Mouse (Mus musculus) adrenal gland, postnatal 10 days (tissue): Measurements from ENCODE around the gene Eefsec. TPM values are rescaled to one million over a fixed set of nuclear protein-coding genes. Genes with fewer than 3 reads are reported as not detected.
A peak's percentile ranks its signal among the peaks of the same experiment; 100 is the strongest.

Experiments used
- DNase-seq: peaks from one replicate; pipeline ENCODE4 v3.0.0; 2021; ENCODE audit warnings: mixed read lengths
- total RNA-seq, 2 experiments: library from RNA; stranded (reverse); gene quantifications; 2 replicates each; pipeline ENCODE4 v1.2.3; 2021

Gene Eefsec
- total RNA-seq, 2 experiments from 2014 or later: 14.8 to 18.0 TPM

DNA sequence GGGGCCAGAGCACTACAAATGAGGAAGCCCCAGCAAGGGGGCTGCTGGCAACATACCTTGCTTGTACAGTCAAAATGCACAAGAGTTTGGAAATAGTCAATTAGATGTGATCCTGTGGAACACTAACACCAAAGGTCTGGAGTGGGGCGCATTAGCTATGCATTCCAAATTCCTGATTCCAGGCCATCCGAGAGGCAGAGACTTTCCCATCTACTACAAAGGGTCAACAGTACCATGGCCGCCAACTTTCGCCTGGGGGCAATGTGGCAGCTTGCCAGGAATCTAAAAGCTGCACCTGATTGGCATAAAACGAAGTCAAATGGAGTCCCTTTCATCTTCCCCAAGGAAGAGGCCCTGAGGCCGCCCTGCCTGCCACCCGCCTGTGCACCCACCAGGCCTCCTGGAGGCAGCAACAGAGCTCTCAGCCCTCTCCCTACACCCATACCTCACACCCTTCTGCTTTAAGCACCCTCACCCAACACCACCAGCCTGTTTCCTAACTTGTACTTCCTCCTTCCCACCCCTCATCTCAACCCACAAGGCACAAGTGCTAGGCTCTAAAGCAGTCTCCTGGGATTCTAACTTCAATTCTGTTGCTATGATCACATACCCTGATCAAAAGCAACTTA, 30.1 kb downstream of the Eefsec start:
- DNase-seq: no peak

DNA sequence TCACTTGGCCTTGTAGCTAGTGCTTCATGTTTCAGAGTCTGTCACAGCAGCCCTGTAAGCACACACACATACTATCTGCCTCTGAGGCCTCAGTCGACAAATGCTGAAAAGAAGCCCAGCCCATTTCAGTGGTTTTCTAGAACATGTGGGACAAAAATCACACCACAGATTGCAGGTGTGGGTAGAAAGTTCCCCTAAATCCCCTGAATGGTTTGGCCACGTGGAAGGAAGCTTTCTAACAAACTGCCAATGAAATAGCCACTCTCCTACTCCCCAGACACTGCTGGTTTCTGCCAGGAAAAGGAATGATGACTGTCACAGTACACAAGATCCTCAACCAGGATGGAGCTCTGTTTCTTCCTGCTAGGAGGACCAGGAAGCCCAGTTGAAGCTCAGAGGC, 33.7 kb downstream of the Eefsec start:
- DNase-seq: no peak

DNA sequence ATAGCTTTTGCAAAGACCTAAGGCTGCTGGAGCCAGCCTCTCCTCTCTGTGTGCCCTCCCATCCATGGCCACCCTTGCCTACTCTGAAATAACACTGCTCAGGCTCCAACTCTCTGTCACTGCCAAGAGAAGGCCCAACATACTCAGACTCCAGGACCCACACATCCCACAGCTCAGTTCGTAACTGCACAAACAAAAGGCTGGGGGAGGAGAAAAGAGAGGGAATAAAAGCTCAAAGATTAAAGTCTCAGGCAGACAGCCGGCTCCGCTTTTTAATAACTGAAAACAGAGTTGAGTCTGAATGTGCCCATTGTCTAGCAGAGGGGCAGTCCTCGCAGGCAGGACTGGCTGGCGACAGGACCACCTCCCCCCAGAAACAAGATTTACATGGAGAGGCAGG, 36.8 kb downstream of the Eefsec start:
- DNase-seq: no peak

DNA sequence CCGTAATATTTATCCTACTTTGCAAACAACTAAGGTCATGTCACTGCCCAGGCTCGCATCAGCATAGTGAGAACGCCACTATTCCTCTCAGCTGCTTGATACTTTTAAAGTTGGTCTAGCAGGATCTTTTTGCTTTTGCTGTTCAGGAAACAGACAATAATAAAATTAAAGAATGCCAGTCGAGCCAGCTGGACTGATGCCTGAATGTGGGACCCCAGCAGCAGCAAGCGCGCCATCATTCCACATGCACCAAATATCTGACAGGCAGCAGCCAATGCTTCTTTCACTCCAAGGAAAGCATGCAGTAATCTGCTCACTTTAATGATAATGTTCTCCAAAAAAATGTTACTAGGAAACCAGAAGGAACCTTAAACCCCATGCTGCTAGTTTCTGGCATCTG, 45.9 kb downstream of the Eefsec start:
- DNase-seq: no peak

DNA sequence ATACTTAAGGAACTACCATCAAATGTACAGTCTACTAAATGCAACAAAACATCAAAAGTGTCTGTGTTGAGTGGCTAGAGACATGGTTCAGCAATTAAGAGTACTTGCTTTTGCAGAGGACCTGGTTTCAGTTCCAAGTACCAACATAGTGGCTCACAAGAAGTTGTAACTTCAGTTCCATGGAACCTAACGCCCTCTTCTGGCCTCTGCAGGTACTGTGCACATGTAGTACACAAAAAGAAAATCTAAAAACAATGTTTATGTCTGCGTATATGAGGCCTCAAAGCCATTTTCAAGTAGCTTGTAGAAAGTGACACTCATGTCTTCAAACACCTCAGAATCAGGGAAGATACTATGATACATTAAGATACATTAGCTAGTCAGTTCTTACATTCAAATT, 48.4 kb downstream of the Eefsec start:
- DNase-seq: no peak

DNA sequence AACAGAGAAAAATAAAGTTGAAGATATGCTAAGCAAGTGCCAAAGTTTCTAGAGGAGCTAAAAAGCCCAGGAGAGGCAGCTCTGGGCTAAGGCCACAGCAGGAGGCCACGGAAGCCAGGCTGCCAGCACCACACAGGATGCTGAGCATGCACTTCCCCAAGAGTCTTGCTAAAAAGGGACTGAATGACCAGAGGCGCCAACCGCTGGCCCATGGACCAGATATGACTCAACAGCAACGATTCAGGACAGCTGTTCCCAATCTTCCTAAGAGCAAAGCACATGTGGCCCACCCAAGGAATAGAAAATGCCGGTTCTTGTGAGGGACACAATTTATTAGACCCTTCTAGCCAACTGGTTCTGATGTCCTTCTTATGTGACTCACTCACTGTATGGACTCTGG, 57.4 kb downstream of the Eefsec start:
- DNase-seq: peak; percentile 11

DNA sequence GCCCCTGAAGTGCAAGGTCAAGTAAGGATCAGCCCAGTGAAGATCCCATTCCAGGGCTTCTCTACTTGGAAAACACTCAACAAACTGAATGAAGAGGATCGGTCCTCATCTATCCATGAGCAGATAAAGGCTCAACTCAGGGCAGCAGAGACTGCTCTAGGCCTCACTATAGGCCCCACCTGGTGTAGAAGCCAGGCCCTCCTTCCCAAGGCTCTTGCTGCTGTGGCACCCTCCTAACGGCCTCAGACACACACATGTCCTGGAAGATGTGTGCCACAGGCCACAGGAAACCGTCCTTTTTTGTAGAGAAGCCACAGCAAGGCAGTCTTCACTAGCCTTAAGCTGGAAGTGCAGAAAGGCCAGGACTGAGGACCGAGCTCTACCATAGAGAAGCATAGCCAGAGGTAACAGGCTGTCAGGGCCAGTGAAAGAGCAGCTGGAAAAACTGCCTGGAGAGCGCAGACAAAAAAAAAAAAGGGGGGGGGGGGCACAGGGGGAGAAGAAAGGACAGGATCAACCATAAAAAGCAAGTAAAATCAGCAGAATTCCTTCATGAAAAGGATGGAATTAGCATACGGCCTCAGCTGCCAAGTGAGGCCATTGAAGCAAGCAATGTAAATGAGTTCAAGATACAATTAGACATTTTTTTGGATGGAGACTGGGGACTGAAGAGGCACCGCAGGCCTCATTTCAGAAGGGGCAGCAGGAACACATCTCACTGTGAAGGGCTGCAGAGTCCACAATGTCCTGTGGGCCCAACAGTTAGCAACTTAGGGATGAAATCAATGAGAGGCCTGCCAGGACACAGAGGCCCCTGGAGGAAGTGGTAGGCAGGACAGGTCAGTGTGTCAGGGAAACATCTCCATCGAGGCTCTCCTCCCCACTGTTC, 58.3 kb downstream of the Eefsec start:
- DNase-seq: no peak

DNA sequence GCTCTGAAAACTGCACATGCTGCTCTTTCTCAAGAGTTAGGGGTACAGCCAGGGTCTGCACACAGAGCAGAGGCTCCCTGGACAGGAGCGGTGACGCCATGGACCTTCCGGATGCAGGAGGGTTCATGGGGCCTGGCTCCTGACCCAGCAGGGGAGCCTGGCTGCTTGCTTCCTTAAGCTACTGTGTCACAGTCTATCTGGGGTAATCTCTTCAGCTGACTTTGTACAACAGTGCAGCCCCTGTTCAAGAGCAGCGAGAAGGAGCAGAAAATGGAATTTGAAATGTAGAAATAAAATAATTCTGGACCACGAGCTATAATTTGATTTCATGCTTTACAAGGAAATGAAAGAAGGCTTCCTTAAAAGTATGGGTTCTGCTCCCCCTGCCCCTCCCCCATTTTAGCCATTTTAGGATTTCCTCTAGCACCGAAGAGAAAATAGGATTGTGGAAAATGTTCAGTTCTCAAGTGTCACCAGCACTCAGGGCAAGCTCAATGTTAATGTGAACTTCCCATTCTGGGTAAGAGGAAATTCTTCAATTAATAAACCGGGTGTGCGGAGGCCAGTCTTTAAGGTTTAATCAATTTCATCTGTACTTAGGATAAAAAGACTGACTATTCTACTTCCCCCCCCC, 61.8 kb downstream of the Eefsec start:
- DNase-seq: no peak

DNA sequence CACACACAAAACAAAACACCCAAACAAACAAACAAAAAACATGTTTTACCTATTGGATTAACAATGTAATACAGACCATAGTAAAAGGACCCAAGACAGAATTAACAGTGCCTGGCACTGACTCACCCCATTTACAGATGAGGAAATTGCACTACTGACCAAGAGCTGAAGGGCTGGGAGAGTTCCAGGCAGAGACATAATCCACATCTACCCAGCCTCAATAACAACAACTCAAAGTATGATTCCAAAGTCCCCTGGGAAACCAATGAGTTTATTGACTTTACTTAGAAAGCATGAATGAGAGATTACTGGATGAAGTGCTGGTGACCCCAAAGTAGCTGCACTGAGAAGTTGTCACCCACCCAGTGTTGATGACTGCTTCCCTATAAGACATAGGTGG, 62.6 kb downstream of the Eefsec start:
- no peak for DNase-seq

DNA sequence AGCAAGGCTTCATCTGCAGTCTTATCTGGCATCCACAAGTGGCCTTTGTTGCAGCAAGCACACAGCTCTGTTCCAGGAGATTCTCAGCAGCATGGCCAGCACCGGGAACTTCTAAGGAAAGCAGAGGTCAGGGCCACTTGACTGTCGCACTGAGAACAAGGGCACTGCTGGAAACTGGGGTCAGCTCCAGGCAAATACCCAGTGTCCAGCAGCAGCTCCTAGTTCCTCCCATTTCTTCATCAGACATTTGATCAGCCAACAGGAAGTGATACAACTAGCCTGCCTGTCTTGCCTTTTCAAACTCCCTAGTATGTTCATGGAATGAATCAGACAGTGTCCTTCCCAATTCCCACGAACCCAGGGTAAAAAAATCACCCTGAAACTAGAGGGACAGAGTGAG, 66.6 kb downstream of the Eefsec start:
- DNase-seq: peak; percentile 19

DNA sequence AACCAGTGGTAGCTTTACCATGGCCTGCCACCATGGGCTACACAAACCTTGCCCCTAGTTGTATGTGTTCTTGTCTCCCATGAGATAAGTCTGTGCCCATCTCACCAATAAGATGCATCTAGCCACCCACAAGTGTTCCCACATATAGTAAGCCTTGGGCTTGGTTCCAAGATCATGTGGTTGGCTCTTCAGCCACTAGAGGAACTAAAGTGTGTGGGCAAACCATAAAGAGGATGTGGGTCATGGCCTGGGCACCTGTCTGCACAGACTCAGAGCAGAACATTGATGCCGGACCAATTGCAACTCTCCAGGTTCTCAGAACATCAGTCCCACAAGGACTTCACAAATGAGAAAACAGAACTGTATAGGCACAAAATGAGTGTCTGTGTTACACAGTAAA, 67.5 kb downstream of the Eefsec start:
- DNase-seq: no peak

DNA sequence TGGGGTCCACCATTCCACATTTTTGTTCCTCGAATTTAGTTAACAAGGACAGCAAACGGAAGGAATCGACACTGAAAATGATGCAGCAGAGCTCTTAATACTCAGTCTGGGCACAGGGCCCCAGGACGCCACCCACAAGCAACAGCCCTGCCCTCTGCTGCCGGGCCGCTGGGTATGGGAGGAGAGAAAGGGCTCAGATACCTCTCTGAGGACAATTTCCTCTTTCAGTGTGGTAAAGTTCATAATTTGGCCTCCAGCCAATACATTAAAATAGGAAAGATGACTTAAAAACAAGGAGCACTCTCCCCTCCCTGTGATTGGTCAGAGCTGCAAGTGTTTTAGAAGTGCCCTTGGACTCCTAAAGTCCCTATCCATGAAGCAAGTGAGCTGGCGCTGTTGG, 72.1 kb downstream of the Eefsec start:
- peak; percentile 25 for DNase-seq

DNA sequence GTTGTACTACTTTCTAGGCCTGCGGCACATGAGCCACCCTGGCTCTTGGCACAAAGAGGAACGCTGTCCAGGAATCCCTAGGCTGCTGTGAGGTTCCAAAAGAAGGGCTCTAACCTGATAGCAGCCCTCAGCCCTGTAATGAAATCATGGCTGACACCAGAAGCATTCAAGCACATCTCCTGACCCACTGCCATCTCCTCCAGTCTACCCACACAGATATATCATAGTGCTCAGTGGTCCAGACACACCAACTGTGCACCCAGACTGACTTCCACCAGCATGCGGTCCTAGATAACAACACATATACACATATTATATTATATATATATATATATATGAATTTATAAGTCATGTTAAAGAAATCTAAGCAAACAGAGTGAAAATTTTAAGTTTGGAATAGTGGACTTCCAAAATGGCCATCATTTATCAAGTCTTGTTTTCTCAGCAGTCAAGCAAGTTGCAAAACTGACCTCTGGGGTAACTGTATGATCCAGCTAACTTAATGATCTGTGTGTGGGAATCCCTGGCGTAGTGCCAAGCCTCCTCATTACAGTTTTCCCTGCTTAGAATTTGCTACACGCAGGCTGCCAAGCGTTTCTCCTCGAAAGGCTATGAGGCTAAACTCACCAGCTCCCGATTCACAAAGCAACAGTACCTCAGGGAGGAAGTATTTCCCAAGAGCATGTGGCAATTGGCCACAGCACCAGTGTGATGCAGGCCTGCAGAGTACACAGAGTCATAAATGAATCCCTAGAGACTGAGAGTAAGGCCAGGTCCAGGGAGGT, 76.3 kb downstream of the Eefsec start:
- peak; percentile 78 for DNase-seq

DNA sequence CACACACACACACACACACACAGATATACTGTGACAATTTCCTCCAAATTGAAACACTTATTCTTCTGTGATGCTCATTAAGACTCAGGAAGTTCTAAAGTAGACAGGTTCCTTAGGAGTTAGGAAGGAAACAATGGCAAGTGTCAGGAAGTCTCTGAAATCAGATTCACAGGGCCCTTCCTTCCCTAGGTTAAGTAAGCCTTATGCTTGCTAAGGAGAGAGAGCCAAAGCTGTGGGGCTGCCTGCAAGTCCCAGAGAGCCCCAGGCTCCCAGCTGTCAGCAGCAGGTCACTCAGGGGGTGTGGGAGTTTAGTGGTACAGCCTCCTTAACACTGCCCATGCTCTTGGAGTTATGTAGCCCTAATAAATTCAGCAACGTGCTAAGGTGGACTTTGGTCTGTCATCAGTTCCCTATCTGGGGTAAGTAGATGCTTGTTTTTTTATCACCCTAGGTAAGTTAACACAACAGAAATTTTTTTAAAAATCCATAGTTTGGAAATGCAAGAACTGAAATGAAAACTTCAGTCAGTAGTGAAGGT, 82.8 kb downstream of the Eefsec start:
- no peak for DNase-seq

DNA sequence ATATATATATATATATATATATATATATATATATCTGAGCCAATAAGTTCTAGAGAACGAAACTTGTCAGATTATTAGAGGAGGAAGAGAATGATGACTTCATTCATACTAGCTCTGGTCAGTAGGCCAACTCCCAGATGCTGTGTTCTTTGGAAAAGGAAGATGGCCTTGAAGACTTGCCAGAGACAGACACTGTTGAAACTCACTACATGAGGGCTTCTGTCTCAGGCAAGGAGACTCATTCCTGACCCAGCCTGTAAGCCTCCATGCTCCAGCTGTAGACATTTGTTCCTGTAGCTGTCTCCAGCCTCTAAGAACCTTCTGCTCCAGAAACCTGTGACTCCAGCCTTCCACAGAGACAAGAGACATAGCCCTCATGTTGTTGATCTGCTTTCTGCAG, 85.2 kb downstream of the Eefsec start:
- no peak for DNase-seq

DNA sequence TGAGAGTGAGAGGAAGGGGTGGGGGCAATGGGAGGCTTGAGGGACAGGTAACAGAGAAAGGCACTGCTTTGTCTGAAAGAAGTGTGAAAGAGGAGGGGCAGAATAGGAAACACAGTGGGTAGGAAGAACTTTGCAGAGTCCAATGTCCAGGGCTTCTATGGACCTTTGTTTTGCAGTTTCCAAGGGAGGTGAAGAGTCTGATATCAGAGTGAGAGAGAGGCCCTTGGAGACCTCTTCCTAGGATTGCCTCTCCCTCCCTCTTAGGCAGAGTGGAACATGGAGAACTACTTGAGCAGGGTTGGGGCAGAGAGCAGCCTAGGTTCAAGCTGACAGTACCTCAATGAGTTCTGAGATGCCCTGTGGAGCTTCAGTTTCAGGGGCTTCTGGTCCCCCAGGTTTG, 88.1 kb downstream of the Eefsec start:
- no peak for DNase-seq

DNA sequence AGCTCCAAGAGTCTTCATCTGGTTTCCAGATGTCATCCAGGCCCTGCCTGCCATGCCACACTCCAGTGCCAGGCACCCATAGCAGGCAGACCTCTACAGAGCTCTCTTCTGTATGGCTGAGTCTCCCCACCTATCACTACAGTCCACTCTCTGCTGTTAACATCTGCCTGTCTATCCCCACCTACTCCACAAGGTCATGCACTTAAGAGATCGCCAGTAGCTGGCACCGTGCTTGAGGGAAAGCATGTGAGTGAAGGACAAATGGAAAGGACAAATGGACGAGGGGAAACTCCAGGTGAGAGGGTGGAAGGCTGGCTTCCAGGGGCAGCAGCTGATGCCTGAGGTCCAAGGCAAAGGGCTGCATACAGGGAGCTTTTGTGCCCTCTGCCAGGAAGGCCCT, 90.5 kb downstream of the Eefsec start:
- DNase-seq: no peak

DNA sequence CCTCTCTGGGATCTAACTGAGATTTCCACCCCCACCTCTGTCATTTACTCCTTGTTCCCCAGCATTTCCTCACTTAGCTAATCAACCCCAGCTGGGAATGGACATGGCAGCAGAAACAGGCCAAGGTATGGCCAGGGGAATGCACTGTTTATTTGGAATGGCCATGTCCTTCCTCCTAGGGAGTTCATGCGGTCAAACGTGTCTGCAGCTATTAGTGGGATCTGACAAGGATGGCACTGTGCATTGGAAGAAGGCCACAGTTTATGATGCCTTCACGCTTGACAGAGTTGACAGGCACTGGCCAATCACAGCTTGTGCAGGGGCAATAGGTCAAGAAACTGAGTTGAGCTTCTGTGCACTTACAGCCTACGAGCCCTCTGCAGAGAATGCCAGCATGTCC, 93.8 kb downstream of the Eefsec start:
- DNase-seq: no peak

DNA sequence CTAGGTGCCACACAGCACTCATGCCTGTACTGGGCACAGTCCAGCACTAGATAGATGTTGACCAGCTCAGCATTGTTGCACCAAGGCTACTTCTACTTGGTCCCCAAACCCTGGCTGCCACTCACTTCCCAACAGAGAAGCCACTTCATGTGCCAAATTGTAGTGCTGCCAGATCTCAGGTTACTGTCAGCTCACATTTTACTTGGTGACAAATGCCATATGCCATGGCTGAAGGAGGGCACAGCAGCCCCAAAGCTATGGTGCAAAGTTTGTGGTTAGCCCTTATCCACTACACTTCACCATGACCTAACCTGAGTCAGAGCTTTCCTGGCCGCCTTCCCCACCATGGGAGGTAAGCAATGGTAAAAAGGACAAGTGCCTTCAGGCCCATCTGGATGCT, 99.6 kb downstream of the Eefsec start:
- no peak for DNase-seq

DNA sequence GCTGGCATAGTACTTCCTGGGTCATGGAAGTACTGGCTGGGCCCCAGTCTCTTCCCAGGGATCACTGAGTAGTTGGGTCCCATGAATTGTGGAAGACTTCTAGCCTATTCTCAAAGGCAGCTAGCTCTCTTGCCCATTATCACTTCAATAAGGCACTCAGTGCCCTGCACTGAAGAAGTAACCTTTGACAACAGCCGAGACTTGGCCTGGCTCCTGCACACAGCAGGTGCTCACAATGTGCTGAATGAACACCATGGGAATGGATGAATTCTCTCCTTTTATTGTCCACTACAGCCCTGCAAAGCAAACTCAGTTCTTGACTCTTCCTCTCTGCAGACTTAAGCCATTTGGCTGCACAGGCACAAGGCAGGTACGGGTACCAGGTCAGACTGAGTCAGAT, 101.0 kb downstream of the Eefsec start:
- no peak for DNase-seq

DNA sequence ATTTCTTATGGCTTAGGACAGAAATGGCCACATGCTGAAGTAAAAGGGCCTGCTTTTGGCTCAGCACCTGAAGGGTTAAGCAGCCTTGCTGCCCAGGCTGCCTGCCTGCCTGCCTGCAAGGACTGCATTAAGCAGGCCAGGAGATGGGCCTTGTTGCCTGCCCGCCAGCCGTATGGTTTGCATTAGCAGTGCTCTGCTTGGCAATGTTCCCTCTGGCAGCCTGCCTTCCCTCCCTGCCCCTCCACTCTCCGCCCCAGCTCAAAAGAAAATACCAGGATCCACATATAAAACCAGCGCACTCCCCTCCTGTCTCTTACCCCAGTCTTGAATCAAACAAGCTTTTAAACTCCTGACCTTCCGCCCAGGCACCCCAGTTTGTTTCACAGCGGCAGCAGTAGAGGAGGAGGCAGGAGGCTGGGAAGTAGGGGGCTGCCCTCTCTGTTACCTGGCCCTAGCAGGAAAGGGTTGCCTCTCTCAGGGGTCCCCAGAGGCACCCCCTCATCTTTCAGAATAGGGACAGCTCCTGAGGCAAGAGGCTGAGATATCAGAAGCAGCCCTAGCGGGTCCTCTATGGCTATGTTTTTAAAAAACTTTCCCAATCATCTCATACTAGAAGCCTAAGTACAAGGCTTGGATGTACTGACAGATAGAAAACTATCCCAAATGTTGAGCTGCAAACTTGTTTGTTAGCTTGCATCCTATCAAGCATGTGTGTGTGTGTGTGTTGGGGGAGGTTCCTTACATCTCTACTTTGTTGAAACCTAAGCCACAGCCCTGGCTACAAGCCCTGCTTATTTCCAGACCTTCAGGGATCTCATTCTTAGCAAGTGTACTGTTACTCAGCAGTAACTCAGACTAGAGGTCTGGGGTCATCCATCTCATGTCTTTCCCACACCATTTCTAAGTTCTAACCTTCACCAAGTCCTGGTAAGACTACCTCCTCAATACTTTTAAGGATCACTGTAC, 102.6 kb downstream of the Eefsec start:
- DNase-seq: peak; percentile 90
